Comparison of ENCODE assay signal across 12 mouse cellular contexts in genomic region chr2:145226100-145226499, GRCm38 (mm10). TPM values are rescaled to one million over a fixed set of nuclear protein-coding genes. Genes with fewer than 3 reads are reported as not detected.
DNase-seq lines count a peak whose midpoint lies in the region; ATAC-seq lines count a peak whose summit lies in the region.
"Had no signal": no experiment of that assay in that cellular context is flagged by ENCODE, and none has a peak within 500 bp of the region (broad histone marks: within the 10 kb centered on the region; RNA-seq: fewer than 3 reads in every experiment).

No protein-coding gene starts in this region.

- H3K27ac ChIP-seq in heart, embryonic 13.5 days (replicated peaks) = 0 out of 2 replicates have a peak overlapping the region, but pooled peaks have one; percentile 5
- H3K27ac ChIP-seq in lung, embryonic 15.5 days = no peak overlapping the region
- no peak overlapping the region for H3K27ac ChIP-seq in forebrain, embryonic 10.5 days
- H3K27ac ChIP-seq: limb, embryonic 13.5 days; neural tube, embryonic 15.5 days had no signal

- no peaks in the 10 kb centered on the region for H3K36me3 ChIP-seq in heart, embryonic 13.5 days
- no peaks in the 10 kb centered on the region for H3K36me3 ChIP-seq in lung, embryonic 15.5 days
- H3K36me3 ChIP-seq in megakaryocyte, embryonic 14.5 days (replicated peaks; ENCODE audit: low read length) = peaks cover 40% of the 10 kb centered on the region
- no peaks in the 10 kb centered on the region for H3K36me3 ChIP-seq in forebrain, embryonic 10.5 days (replicated peaks)
- H3K36me3 ChIP-seq: limb, embryonic 13.5 days; neural tube, embryonic 15.5 days had no signal

- no peak for DNase-seq in heart, postnatal 36 days
- DNase-seq in lung, postnatal 4 days = no peak
- no peak for DNase-seq in gastrocnemius, postnatal 36 days
- no peak for DNase-seq in forebrain, embryonic 10.5 days (ENCODE audit: extremely low spot score, low spot score)
- DNase-seq: adrenal gland, adult 2 months; kidney, adult 8-10 months had no signal

- H3K27me3 ChIP-seq in heart, embryonic 13.5 days (replicated peaks) = no peaks in the 10 kb centered on the region
- H3K27me3 ChIP-seq in lung, embryonic 15.5 days = no peaks in the 10 kb centered on the region
- H3K27me3 ChIP-seq in megakaryocyte, embryonic 14.5 days (replicated peaks) = no peaks in the 10 kb centered on the region
- H3K27me3 ChIP-seq in forebrain, embryonic 10.5 days (ENCODE audit: poor library complexity, severe bottlenecking) = no peaks in the 10 kb centered on the region
- H3K27me3 ChIP-seq: limb, embryonic 13.5 days; neural tube, embryonic 15.5 days had no signal

- no peak overlapping the region for H3K4me3 ChIP-seq in heart, embryonic 13.5 days
- H3K4me3 ChIP-seq in lung, embryonic 15.5 days = no peak overlapping the region
- H3K4me3 ChIP-seq in megakaryocyte, embryonic 14.5 days (replicated peaks) = peak overlapping the region; percentile 67
- no peak overlapping the region for H3K4me3 ChIP-seq in forebrain, embryonic 10.5 days
- H3K4me3 ChIP-seq: limb, embryonic 13.5 days; neural tube, embryonic 15.5 days had no signal

- H3K4me1 ChIP-seq in heart, embryonic 13.5 days = peaks cover 12% of the 10 kb centered on the region; the same call in 1 of the 2 replicates
- no peaks in the 10 kb centered on the region for H3K4me1 ChIP-seq in lung, embryonic 15.5 days
- peaks cover 89% of the 10 kb centered on the region for H3K4me1 ChIP-seq in megakaryocyte, embryonic 14.5 days
- no peaks in the 10 kb centered on the region; the same call in 1 of the 2 replicates for H3K4me1 ChIP-seq in forebrain, embryonic 10.5 days
- H3K4me1 ChIP-seq: neural tube, embryonic 15.5 days had no signal

- no peaks in the 10 kb centered on the region for H3K9me3 ChIP-seq in heart, embryonic 13.5 days
- H3K9me3 ChIP-seq in lung, embryonic 15.5 days = no peaks in the 10 kb centered on the region
- no peaks in the 10 kb centered on the region for H3K9me3 ChIP-seq in megakaryocyte, embryonic 14.5 days
- H3K9me3 ChIP-seq in forebrain, embryonic 10.5 days = no peaks in the 10 kb centered on the region
- H3K9me3 ChIP-seq: limb, embryonic 13.5 days; neural tube, embryonic 15.5 days had no signal

- WGBS in heart, embryonic 13.5 days = 65% methylated on average over 1 of the region's 1 CpGs
- WGBS in lung, embryonic 15.5 days = 78% methylated on average over 1 of the region's 1 CpGs
- WGBS in forebrain, embryonic 10.5 days = 86% methylated on average over 1 of the region's 1 CpGs

- no peak for ATAC-seq in heart, embryonic 13.5 days (ENCODE audit: extremely low read depth, insufficient number of reproducible peaks, low FRiP score, low TSS enrichment)
- ATAC-seq in lung, embryonic 15.5 days (ENCODE audit: borderline replicate concordance, extremely low read depth, low FRiP score, low TSS enrichment) = peak; percentile 33; the same call in 1 of the 2 replicates
- peak; percentile 89 for ATAC-seq in granulocyte monocyte progenitor cell, adult 5-6 weeks (replicated peaks; ENCODE audit: poor library complexity, severe bottlenecking)

- no peak overlapping the region for H3K4me2 ChIP-seq in heart, embryonic 13.5 days
- H3K4me2 ChIP-seq in lung, embryonic 15.5 days = no peak overlapping the region
- H3K4me2 ChIP-seq: limb, embryonic 13.5 days; neural tube, embryonic 15.5 days had no signal

- intact Hi-C loops in heart, postnatal 36 days (cut with DNase I) = no loop called here
- intact Hi-C loops in gastrocnemius, postnatal 36 days (cut with DNase I) = no loop called here

- H3K9ac ChIP-seq in heart, embryonic 13.5 days = no peak overlapping the region
- H3K9ac ChIP-seq in lung, embryonic 15.5 days = no peak overlapping the region
- H3K9ac ChIP-seq: limb, embryonic 13.5 days; neural tube, embryonic 15.5 days had no signal

RNA-seq across cellular contexts. Expression of gene Slc24a3, which starts 58.5 kb away (rescaled TPM):
- polyA plus RNA-seq in heart, embryonic 13.5 days (2015; fragmentation: Nextera tagmentation; extraction: Ambion mirVana) = 1.6 TPM in 2 replicates
- 1 to 10 TPM; 2.8 to 3.0 TPM for total RNA-seq in heart, postnatal 36 days (2021)
- 2.8 and 2.9 TPM in 2 replicates for polyA plus RNA-seq in lung, embryonic 15.5 days (2015; fragmentation: Nextera tagmentation; extraction: Ambion mirVana)
- total RNA-seq in granulocyte monocyte progenitor cell, adult 5-6 weeks (2014; fragmentation: Nextera tagmentation) = 0.75 and 4.6 TPM in 2 replicates
- 3.0 and 3.1 TPM in 2 replicates for total RNA-seq in granulocyte monocyte progenitor cell, adult 5-6 weeks (2017)
- 66.1 and 106 TPM in 2 replicates for polyA plus RNA-seq in megakaryocyte, embryonic 14.5 days (2012; ENCODE audit: insufficient read depth, low replicate concordance)
- total RNA-seq in gastrocnemius, postnatal 36 days (2021) = 1 to 10 TPM; 1.4 to 1.9 TPM
- 0.16 and 0.26 TPM in 2 replicates for polyA plus RNA-seq in forebrain, embryonic 10.5 days (2016; fragmentation: Nextera tagmentation; extraction: Ambion mirVana)

Comparison
In these comparisons a context has a peak if more than half of its experiments do, and no peak if none do; other contexts are left out.
1. RNA of gene Slc24a3, which starts 58.5 kb away (polyA plus RNA-seq): 66.1 to 106 TPM in megakaryocyte, embryonic 14.5 days; 2.8 to 2.9 TPM in lung, embryonic 15.5 days, 1.6 TPM in heart, embryonic 13.5 days and 0.16 to 0.26 TPM in forebrain, embryonic 10.5 days; every median in the first group is over 10 times any median in the second.